ENCODE assay signal across 8 mouse cellular contexts in the genomic region with DNA sequence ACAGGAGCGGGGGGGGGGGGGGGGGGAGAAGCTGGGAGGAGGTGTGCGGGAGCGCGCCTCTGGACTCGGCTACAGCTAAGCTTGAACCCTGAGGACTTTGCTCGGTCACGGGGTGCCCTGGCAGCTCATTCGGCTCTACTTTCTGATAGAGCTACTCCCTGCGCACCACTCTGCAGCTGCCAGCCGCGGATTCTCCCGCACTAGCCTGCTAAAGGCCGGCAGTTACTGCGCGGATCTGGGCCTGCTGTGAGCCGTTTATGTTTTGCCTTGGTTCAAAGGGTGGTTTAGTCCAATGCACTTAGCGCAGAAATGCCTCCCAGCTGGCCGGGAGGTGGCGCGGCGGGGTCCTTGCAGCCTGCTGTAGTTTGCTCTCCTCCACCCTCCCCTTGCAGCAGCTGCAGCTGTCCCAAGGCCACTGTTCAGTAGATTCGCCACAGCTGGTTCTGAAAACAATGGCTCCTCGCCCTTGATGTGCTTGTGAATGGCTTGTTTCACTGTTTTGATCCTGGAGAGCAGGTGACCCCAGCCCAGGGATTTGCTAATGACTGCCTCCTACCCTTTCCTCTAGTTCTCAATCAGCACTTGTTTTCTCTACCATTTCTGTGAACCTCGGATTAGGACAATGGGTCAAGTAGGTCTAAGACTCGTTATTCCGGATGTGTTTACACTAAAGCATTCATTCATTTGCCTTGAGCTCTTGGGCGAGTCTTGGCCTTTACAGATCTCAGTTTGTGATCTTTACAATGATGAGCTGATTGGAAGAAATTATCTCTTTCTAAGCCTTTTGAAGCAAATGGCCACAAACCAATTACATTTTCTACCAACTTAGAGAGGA. TPM values are rescaled to one million over a fixed set of nuclear protein-coding genes. Genes with fewer than 3 reads are reported as not detected.
DNase-seq lines count a peak whose midpoint lies in the region; ATAC-seq and TF ChIP-seq lines count a peak whose summit lies in the region.

No protein-coding gene starts in this region.

- H3K9me3 ChIP-seq in embryonic facial prominence, embryonic 15.5 days (replicated peaks) = no peaks in the 10 kb centered on the region
- no peaks in the 10 kb centered on the region for H3K9me3 ChIP-seq in limb, embryonic 13.5 days
- no peaks in the 10 kb centered on the region for H3K9me3 ChIP-seq in midbrain, postnatal 0 days (ENCODE audit: low read length)
- H3K9me3 ChIP-seq in stomach, embryonic 16.5 days (replicated peaks; ENCODE audit: control insufficient read depth, low read length) = no peaks in the 10 kb centered on the region

- H3K4me3 ChIP-seq in thymus, adult 2 months (ENCODE audit: control insufficient read depth, insufficient read depth, low read length) = peak overlapping the region; percentile 30
- H3K4me3 ChIP-seq in embryonic facial prominence, embryonic 15.5 days (replicated peaks) = peak overlapping the region; percentile 73
- peak overlapping the region; percentile 74 for H3K4me3 ChIP-seq in limb, embryonic 13.5 days
- H3K4me3 ChIP-seq in midbrain, postnatal 0 days (ENCODE audit: low read depth, low read length) = peak overlapping the region; percentile 64
- H3K4me3 ChIP-seq in stomach, embryonic 16.5 days (replicated peaks; ENCODE audit: low read length) = peak overlapping the region; percentile 85

- DNase-seq in thymus, adult 2 months = no peak
- DNase-seq in thymus, postnatal 0 days (ENCODE audit: low spot score) = no peak
- DNase-seq in heart, adult 9 months (ENCODE audit: low spot score in 2 of 2) = peak; percentile 66 to 70
- DNase-seq in kidney, adult 8-10 months = peak; percentile 88 to 91
- peak; percentile 86 for DNase-seq in midbrain, postnatal 0 days (ENCODE audit: low spot score)

- no peaks in the 10 kb centered on the region for H3K36me3 ChIP-seq in thymus, adult 2 months (ENCODE audit: control insufficient read depth, insufficient read depth, low read length)
- H3K36me3 ChIP-seq in embryonic facial prominence, embryonic 15.5 days = no peaks in the 10 kb centered on the region
- H3K36me3 ChIP-seq in limb, embryonic 13.5 days = no peaks in the 10 kb centered on the region
- H3K36me3 ChIP-seq in midbrain, postnatal 0 days (ENCODE audit: insufficient read depth, low read length) = no peaks in the 10 kb centered on the region
- H3K36me3 ChIP-seq in stomach, embryonic 16.5 days (ENCODE audit: control insufficient read depth, insufficient read depth, low read length) = no peaks in the 10 kb centered on the region

- no peaks in the 10 kb centered on the region for H3K4me1 ChIP-seq in thymus, adult 2 months (replicated peaks; ENCODE audit: control insufficient read depth, insufficient read depth, low read length)
- no peaks in the 10 kb centered on the region for H3K4me1 ChIP-seq in embryonic facial prominence, embryonic 15.5 days
- H3K4me1 ChIP-seq in limb, embryonic 13.5 days = peaks cover 7% of the 10 kb centered on the region
- no peaks in the 10 kb centered on the region for H3K4me1 ChIP-seq in midbrain, postnatal 0 days (ENCODE audit: insufficient read depth, low read length)
- H3K4me1 ChIP-seq in stomach, embryonic 16.5 days (ENCODE audit: control insufficient read depth, insufficient read depth, low read length) = 0 out of 2 replicates have a peak, but pooled peaks cover 4% of the 10 kb centered on the region

- WGBS in thymus, adult 2 months = 14% methylated on average over 24 of the region's 27 CpGs
- WGBS in embryonic facial prominence, embryonic 15.5 days = 1% methylated on average over 24 of the region's 27 CpGs
- WGBS in limb, embryonic 13.5 days = 2% methylated on average over 24 of the region's 27 CpGs
- WGBS in midbrain, postnatal 0 days = under 1% methylated on average over 23 of the region's 27 CpGs
- WGBS in stomach, embryonic 16.5 days = 1% methylated on average over 24 of the region's 27 CpGs

- TF ChIP-seq CTCF in thymus, adult 2 months (IDR thresholded peaks at IDR 0.05; ENCODE audit: borderline replicate concordance, control insufficient read depth, extremely low read depth, insufficient read depth, low read length, poor library complexity) = no peak
- TF ChIP-seq CTCF in midbrain, postnatal 0 days (IDR thresholded peaks at IDR 0.05) = peak; percentile 79

- peak overlapping the region; percentile 58 for H3K9ac ChIP-seq in embryonic facial prominence, embryonic 15.5 days
- H3K9ac ChIP-seq in limb, embryonic 13.5 days = peak overlapping the region; percentile 81
- H3K9ac ChIP-seq in midbrain, postnatal 0 days (replicated peaks; ENCODE audit: low read length, poor library complexity, severe bottlenecking) = peak overlapping the region; percentile 77
- H3K9ac ChIP-seq in stomach, embryonic 16.5 days (ENCODE audit: low read length) = peak overlapping the region; percentile 89

- H3K27me3 ChIP-seq in thymus, adult 2 months (ENCODE audit: control insufficient read depth, insufficient read depth, low read length) = no peaks in the 10 kb centered on the region
- no peaks in the 10 kb centered on the region for H3K27me3 ChIP-seq in embryonic facial prominence, embryonic 15.5 days
- H3K27me3 ChIP-seq in limb, embryonic 13.5 days = no peaks in the 10 kb centered on the region
- no peaks in the 10 kb centered on the region for H3K27me3 ChIP-seq in midbrain, postnatal 0 days (ENCODE audit: insufficient read depth, low read length)
- H3K27me3 ChIP-seq in stomach, embryonic 16.5 days (ENCODE audit: control insufficient read depth, insufficient read depth, low read length) = no peaks in the 10 kb centered on the region

- no peak overlapping the region; the same call in 1 of the 2 replicates for H3K27ac ChIP-seq in thymus, adult 2 months (ENCODE audit: control insufficient read depth, insufficient read depth, low read length)
- peak overlapping the region; percentile 81 for H3K27ac ChIP-seq in embryonic facial prominence, embryonic 15.5 days (replicated peaks)
- H3K27ac ChIP-seq in limb, embryonic 13.5 days = peak overlapping the region; percentile 82
- H3K27ac ChIP-seq in midbrain, postnatal 0 days (ENCODE audit: low read depth, low read length) = peak overlapping the region; percentile 86
- peak overlapping the region; percentile 93 for H3K27ac ChIP-seq in stomach, embryonic 16.5 days (ENCODE audit: low read length)

- TF ChIP-seq POLR2A in thymus, adult 2 months (IDR thresholded peaks at IDR 0.05; ENCODE audit: control insufficient read depth, extremely low read depth, insufficient read depth, low read length, poor library complexity) = no peak

- ATAC-seq in embryonic facial prominence, embryonic 15.5 days (ENCODE audit: insufficient number of reproducible peaks, low FRiP score, low TSS enrichment, low read depth) = peak; percentile 89
- peak; percentile 94 for ATAC-seq in limb, embryonic 13.5 days (ENCODE audit: low FRiP score, low read depth)
- ATAC-seq in midbrain, postnatal 0 days (ENCODE audit: low FRiP score) = peak; percentile 89
- peak; percentile 89 for ATAC-seq in stomach, embryonic 16.5 days (ENCODE audit: insufficient read depth, low FRiP score)

- H3K4me2 ChIP-seq in embryonic facial prominence, embryonic 15.5 days (replicated peaks) = peak overlapping the region; percentile 94
- H3K4me2 ChIP-seq in limb, embryonic 13.5 days (replicated peaks) = peak overlapping the region; percentile 90
- peak overlapping the region; percentile 62 for H3K4me2 ChIP-seq in midbrain, postnatal 0 days (ENCODE audit: low read depth, low read length, poor library complexity, severe bottlenecking)
- peak overlapping the region; percentile 68 for H3K4me2 ChIP-seq in stomach, embryonic 16.5 days (ENCODE audit: low read depth, low read length)

RNA-seq across cellular contexts. Expression of gene Lurap1l, which starts 1.5 kb away (rescaled TPM):
- polyA plus RNA-seq in thymus, adult 2 months (2012; rRNA removed) = 4.2 and 4.4 TPM in 2 replicates
- polyA plus RNA-seq in thymus, postnatal 0 days (2015; fragmentation: Nextera tagmentation; extraction: Ambion mirVana) = 3.9 and 4.4 TPM in 2 replicates
- polyA plus RNA-seq in embryonic facial prominence, embryonic 15.5 days (2015; fragmentation: Nextera tagmentation; extraction: Ambion mirVana) = 20.2 and 20.9 TPM in 2 replicates
- polyA plus RNA-seq in limb, embryonic 13.5 days (2015; fragmentation: Nextera tagmentation; extraction: Ambion mirVana) = 11.6 and 11.7 TPM in 2 replicates
- 12.7 and 14.5 TPM in 2 replicates for total RNA-seq in midbrain, postnatal 0 days (2014; rRNA removed)
- 8.1 and 8.9 TPM in 2 replicates for polyA plus RNA-seq in midbrain, postnatal 0 days (2015; fragmentation: Nextera tagmentation; extraction: Ambion mirVana)
- polyA plus RNA-seq in stomach, embryonic 16.5 days (2015; fragmentation: Nextera tagmentation; extraction: Ambion mirVana) = 27.1 and 27.7 TPM in 2 replicates

Comparison
In these comparisons a context has a peak if more than half of its experiments do, and no peak if none do; other contexts are left out.
1. DNase-seq: peak in heart, adult 9 months (2 of 2), kidney, adult 8-10 months (2 of 2) and midbrain, postnatal 0 days (single experiment); none in thymus, adult 2 months (single experiment) and thymus, postnatal 0 days (single experiment).
2. H3K4me3 ChIP-seq: peak in every context shown above with its lines; median percentile 85 in stomach, embryonic 16.5 days; 74 in limb, embryonic 13.5 days; 73 in embryonic facial prominence, embryonic 15.5 days; 64 in midbrain, postnatal 0 days; 30 in thymus, adult 2 months.
3. Peak in every context shown above with its lines, with median percentiles within 50 percentile points of each other: ATAC-seq, H3K4me2 ChIP-seq and H3K9ac ChIP-seq.